Mouse (Mus musculus): ENCODE measurements at regions not wholly inside any gene's neighbourhood (a gene's known extent, or its start where the extent isn't known, plus 50 kb on each side); places are given as distances from the start of the nearest gene placed in this dataset.
"Not testable (repeated sequence)": the region's sequence is repeated elsewhere in the genome, so short reads cannot be mapped to it uniquely, and the experiment has no call there.

GRCm38 (mm10) chr6:19855476-19855875, 989.4 kb downstream of the Ankrd7 start:
- not testable (repeated sequence) for DNase-seq (ENCODE audit: low spot score)

- no peak for DNase-seq (ENCODE audit: low spot score)
Observed at GRCm38 (mm10) chr6:19864101-19864500, 998.0 kb downstream of the Ankrd7 start.

DNA sequence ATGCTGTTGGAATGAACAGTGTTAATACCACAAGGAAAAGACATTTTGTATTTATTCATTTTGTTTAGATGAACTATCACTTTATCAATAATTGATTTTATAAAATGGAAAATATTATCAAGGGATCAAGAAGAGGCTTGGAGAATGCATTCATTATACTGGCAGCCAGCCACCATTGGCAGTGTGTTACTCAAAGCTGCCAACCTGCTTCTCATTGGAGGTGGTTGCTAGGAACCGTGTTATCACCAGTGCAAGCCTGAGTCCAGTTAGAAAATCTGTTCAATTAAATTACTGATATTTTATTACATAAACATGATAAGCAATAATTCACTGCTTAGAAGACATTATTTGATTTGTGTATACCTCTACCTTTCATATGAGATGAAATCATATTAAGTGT, 1003.6 kb downstream of the Ankrd7 start:
- no peak for DNase-seq (ENCODE audit: low spot score)

DNA sequence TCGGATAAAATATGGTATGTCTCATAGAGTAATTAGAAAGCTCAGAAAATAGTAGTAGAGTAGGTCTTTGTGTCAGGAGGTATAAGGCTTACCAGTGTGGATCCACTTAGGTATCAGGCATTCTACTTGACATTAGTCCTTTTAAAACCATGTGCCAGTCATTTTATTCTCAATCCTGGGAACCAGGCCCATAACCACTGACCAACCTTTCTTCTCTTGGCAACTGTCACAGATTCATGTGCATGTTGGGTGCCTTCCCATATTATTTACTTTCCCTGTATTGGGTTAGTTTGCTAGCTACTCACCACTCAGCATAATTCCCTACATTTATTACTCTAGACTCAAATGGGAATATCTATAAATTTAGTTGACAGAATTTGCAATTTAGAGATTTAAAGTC, 1045.1 kb downstream of the Ankrd7 start:
- DNase-seq (ENCODE audit: low spot score): no peak

GRCm38 (mm10) chr6:19941784-19942183, 1075.7 kb downstream of the Ankrd7 start:
- DNase-seq (ENCODE audit: low spot score): not testable (repeated sequence)

DNA sequence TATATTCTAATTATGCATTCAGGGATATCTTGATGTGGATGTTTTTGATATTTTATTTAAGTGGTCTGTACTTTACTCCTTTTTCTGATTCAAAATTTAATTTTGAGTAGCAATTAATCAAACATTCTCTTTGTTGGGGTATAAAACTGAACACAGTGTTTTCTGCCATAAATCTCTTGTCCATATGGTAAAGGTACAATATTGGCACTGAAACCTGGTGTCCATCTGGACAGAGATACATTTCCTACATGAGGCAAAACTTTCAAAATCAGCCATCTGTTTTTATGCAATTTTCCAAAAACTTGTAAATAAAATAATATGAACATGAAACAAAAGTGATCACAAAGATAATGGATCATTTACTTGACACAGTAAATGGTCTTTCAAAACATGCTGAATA, 1078.2 kb downstream of the Ankrd7 start:
- no peak for DNase-seq (ENCODE audit: low spot score)

- no peak for DNase-seq (ENCODE audit: low spot score)
Observed at GRCm38 (mm10) chr6:19945693-19946092, 1079.6 kb downstream of the Ankrd7 start.

DNA sequence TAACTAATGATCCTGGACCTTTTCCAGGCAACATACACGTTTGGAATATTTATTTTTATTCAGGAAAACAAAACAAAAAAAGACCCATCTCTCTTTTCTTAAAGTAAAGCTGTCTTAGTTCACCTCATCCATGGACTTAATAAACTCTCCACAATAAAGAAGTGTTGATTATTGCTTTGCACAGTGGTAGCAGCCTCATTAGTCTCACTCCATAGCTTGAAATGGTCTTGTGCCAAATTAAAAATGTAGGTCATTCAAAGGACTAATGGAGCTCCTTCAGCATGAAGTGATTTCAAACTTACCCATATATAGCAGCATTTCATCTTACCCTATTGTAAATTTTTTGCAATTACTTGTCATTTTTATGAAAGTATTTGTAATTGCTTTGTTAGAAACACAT, 1109.8 kb downstream of the Ankrd7 start:
- DNase-seq (ENCODE audit: low spot score): no peak

DNA sequence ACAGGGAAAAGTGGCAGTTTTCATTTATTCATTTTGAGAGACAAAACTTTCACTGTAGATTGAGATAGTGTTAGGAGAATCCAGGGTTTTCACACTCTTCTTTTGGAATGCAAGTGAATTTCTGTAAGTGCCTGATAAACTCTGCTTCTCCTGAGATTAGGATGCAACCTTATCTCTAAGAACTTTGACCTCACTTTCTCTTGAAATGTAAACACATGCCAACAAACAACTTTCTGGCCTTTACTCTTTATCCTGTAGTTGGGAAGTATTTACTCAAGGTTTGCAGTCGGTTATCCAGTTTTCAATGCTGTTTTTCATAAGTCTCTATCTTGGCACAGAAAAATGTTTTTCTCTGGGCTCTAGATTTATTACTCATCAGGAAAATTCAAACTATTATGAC, 1125.7 kb downstream of the Ankrd7 start:
- peak; percentile 6 for DNase-seq (ENCODE audit: low spot score)

- DNase-seq (ENCODE audit: low spot score): no peak
Observed at GRCm38 (mm10) chr6:20028466-20028865, 1162.3 kb downstream of the Ankrd7 start.

DNA sequence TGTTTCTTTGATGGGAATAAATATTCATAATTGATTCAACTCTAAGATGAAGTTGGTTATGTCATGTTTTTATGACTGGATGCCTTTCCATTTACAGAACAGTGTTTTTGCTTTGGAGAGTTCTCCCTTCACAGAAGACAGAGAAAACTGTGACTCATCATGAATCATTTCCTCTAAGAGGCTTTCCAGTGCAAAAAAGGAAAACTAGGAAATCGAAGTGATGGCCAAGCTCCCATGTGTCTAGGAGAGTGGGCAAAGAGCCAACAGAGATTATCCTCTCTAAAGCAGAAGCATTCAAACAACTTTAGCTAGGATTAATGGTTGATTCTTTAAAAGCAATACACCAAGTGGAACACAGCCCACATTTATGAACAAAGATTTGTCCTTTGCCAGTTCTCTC, 1171.7 kb downstream of the Ankrd7 start:
- DNase-seq (ENCODE audit: low spot score): no peak

- no peak for DNase-seq (ENCODE audit: low spot score)
Observed at GRCm38 (mm10) chr6:20078666-20079065, 1136.6 kb upstream of the Kcnd2 start.

GRCm38 (mm10) chr6:20092057-20092917, 1123.0 kb upstream of the Kcnd2 start:
- no peak for DNase-seq (ENCODE audit: low spot score)

DNA sequence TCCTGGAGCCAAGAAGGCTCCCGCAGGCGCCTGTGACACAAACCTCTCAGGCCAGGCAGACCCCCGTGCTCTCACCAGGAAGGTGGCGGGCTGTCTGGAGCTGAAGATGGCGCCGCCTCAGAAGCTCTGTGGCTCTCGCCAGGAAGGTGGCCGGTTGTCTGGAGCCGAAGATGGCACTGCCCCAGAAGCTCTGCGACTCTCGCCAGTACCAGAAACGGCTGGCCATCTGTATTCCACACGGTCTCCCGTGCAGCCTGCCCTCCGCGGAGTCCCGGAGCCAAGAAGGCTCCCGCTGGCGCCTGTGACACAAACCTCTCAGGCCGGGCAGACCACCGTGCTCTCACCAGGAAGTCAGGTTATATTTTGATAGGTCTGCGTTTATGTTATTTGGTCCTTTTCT, 1081.3 kb upstream of the Kcnd2 start:
- DNase-seq (ENCODE audit: low spot score): not testable (repeated sequence)

GRCm38 (mm10) chr6:20137546-20137945, 1077.8 kb upstream of the Kcnd2 start:
- no peak for DNase-seq (ENCODE audit: low spot score)

All from yolk sac, embryonic 10.5 days (tissue).